Mouse (Mus musculus) G1E (cell line): Measurements from ENCODE around the gene Gpr160.
"Not testable (repeated sequence)": the region's sequence is repeated elsewhere in the genome, so short reads cannot be mapped to it uniquely, and the experiment has no call there.

ENCODE experiments used
- CTCF ChIP-seq: IDR thresholded peaks from 2 replicates; pipeline ENCODE4 v1.5.1; 2012; ENCODE audit warnings: low read depth, low read length, inconsistent platforms, mixed read lengths
- GATA1 ChIP-seq: IDR thresholded peaks from 2 replicates; pipeline ENCODE4 v1.6.1; 2012; ENCODE audit warnings: borderline replicate concordance, low read length, inconsistent platforms, mixed read lengths
- POLR2AphosphoS5 ChIP-seq: IDR thresholded peaks from 2 replicates; pipeline ENCODE4 v1.6.1; 2012; ENCODE audit warnings: low read depth, low read length, inconsistent platforms; ENCODE audit not compliant: insufficient replicate concordance
- TAL1 ChIP-seq: conservative IDR thresholded peaks from 2 replicates; pipeline ENCODE4 v1.6.1; 2012; ENCODE audit warnings: low read depth, low read length, inconsistent platforms, mixed read lengths

DNA sequence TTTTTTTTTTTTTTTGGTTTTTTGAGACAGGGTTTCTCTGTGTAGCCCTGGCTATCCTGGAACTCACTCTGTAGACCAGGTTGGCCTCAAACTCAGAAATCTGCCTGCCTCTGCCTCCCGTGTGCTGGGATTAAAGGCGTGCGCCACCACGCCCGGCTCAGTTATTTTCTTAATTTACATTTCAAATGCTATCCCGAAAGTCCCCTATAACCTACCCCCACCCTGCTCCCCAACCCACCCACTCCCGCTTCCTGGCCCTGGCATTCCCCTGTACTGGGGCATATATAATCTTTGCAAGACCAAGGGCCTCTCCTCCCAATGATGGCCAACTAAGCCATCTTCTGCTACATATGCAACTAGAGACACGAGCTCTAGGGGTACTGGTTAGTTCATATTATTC is 3.8 kb downstream of the Gpr160 start:
- not testable (repeated sequence) for TF ChIP-seq GATA1, CTCF, TAL1, POLR2AphosphoS5
